Mouse (Mus musculus) myocyte (in vitro differentiated cells): ENCODE results near the gene Ephb6.

ENCODE experiments used
- E2F4 ChIP-seq: IDR thresholded peaks from one replicate; pipeline ENCODE4 v1.6.1; 2011; ENCODE audit warnings: mild to moderate bottlenecking, control low read depth, moderate library complexity; ENCODE audit not compliant: insufficient read depth
- MAX ChIP-seq: IDR thresholded peaks from one replicate; pipeline ENCODE4 v1.6.1; 2011; ENCODE audit warnings: low read depth, mild to moderate bottlenecking, control low read depth
- MYOD1 ChIP-seq, 3 experiments: IDR thresholded peaks; one replicate each; pipeline ENCODE4 v1.6.1; 2011; ENCODE audit warnings: control low read depth in 2 of 3, low read depth in 2 of 3, mild to moderate bottlenecking in 2 of 3, moderate library complexity in 1 of 3; ENCODE audit not compliant: insufficient read length in 2 of 3, control insufficient read depth in 1 of 3
- POLR2AphosphoS2 ChIP-seq: IDR thresholded peaks from one replicate; pipeline ENCODE4 v1.6.1; 2011; ENCODE audit warnings: low read depth, control low read depth; ENCODE audit not compliant: insufficient read length
- USF1 ChIP-seq: IDR thresholded peaks from one replicate; pipeline ENCODE4 v1.6.1; 2011; ENCODE audit warnings: low read depth, mild to moderate bottlenecking, control low read depth, moderate library complexity

- TF ChIP-seq USF1, result no peak
- no peak for TF ChIP-seq E2F4
- TF ChIP-seq MAX, result no peak
- TF ChIP-seq MYOD1 (IDR thresholded peaks at IDR 0.05; ENCODE audit: control insufficient read depth in 1 of 3, insufficient read length in 2 of 3, low read depth in 2 of 3), result no peak
- TF ChIP-seq POLR2AphosphoS2, result peak; percentile 85
Measured at GRCm38 (mm10) chr6:41622661-41623060, 17.4 kb downstream of the Ephb6 start.
